Mouse (Mus musculus) urinary bladder, postnatal 36 days (tissue): ENCODE data around the gene Tbc1d8.

Experiments
- DNase-seq, 2 experiments: peaks; one replicate each; pipeline ENCODE4 v3.0.0; 2022; ENCODE audit warnings: low spot score in 2 of 2, mixed read lengths in 1 of 2

Gene Tbc1d8

GRCm38 (mm10) chr1:39394650-39395049 is 83.9 kb downstream of the Tbc1d8 start:
- no peak for DNase-seq

GRCm38 (mm10) chr1:39394096-39394495 is 84.5 kb downstream of the Tbc1d8 start:
- DNase-seq = no peak

GRCm38 (mm10) chr1:39393217-39393867 is 85.2 kb downstream of the Tbc1d8 start:
- DNase-seq = no peak

- peak; percentile 54 to 77 for DNase-seq
Observed at GRCm38 (mm10) chr1:39392189-39392588, 86.4 kb downstream of the Tbc1d8 start.

GRCm38 (mm10) chr1:39391652-39392051 is 86.9 kb downstream of the Tbc1d8 start:
- DNase-seq = no peak

- DNase-seq = no peak
Observed at GRCm38 (mm10) chr1:39389338-39389737, 89.2 kb downstream of the Tbc1d8 start.

GRCm38 (mm10) chr1:39388163-39388562 is 90.4 kb downstream of the Tbc1d8 start:
- DNase-seq = no peak

GRCm38 (mm10) chr1:39387497-39387896 is 91.1 kb downstream of the Tbc1d8 start:
- no peak for DNase-seq

- DNase-seq = no peak
Observed at GRCm38 (mm10) chr1:39386456-39386855, 92.1 kb downstream of the Tbc1d8 start.

GRCm38 (mm10) chr1:39384914-39385313 is 93.6 kb downstream of the Tbc1d8 start:
- DNase-seq = no peak

GRCm38 (mm10) chr1:39381017-39381416 is 97.5 kb downstream of the Tbc1d8 start:
- DNase-seq = no peak

GRCm38 (mm10) chr1:39379021-39379420 is 99.5 kb downstream of the Tbc1d8 start:
- no peak for DNase-seq

- no peak for DNase-seq
Observed at GRCm38 (mm10) chr1:39378540-39378939, 100.0 kb downstream of the Tbc1d8 start.

GRCm38 (mm10) chr1:39376726-39377240 is 101.8 kb downstream of the Tbc1d8 start:
- no peak for DNase-seq

- DNase-seq = no peak
Observed at GRCm38 (mm10) chr1:39376121-39376520, 102.4 kb downstream of the Tbc1d8 start.

GRCm38 (mm10) chr1:39374231-39374809 is 104.2 kb downstream of the Tbc1d8 start:
- DNase-seq = no peak

- DNase-seq = no peak
Observed at GRCm38 (mm10) chr1:39373378-39373777, 105.2 kb downstream of the Tbc1d8 start.

- no peak for DNase-seq
Observed at GRCm38 (mm10) chr1:39372220-39372843, 106.2 kb downstream of the Tbc1d8 start.

- DNase-seq = no peak
Observed at GRCm38 (mm10) chr1:39370431-39370830, 108.1 kb downstream of the Tbc1d8 start.

- peak in 1 of 2 experiments; percentile 23 for DNase-seq
Observed at GRCm38 (mm10) chr1:39368267-39368841, 110.2 kb downstream of the Tbc1d8 start.

GRCm38 (mm10) chr1:39367601-39368266 is 110.8 kb downstream of the Tbc1d8 start, which contains the start of gene Rpl31:
TSS of gene Rpl31 (plus strand) at chr1:39367842.
- DNase-seq = peak; percentile 98 to 99

- no peak for DNase-seq
Observed at GRCm38 (mm10) chr1:39367045-39367444, 111.5 kb downstream of the Tbc1d8 start.
